Mouse (Mus musculus): ENCODE measurements around the gene Cel.

DNA sequence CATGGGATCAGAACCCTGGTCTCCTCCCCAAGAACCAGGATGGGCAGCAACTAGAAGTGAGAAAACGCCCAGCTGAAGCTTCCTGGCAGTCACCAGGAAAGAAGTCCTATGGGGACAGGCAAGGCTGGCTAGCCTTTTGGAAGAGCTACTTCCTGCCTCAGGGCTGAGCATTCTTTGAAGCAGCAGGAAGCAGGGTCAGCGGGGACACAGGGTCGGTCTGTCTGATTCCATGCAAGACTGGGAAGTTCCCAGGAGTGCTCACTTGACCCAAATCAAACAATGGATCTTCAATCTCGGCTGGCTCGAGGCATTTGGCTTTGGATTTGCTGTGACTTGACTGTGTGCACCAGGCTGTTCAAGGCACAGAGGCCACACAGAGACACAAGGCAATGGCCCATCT lies 3.3 kb upstream of the Cel start:
- no peak for TF ChIP-seq EP300 (IDR thresholded peaks at IDR 0.05)
- no peak for TF ChIP-seq CTCF (IDR thresholded peaks at IDR 0.05)
